Mouse (Mus musculus) bone marrow macrophage, adult 2 months (primary cell): Measurements from ENCODE around the gene Zcrb1.

Source experiments
- CTCF ChIP-seq: IDR thresholded peaks from 2 replicates; pipeline ENCODE4 v1.5.1; 2012; ENCODE audit warnings: low read depth, mild to moderate bottlenecking, low read length, moderate library complexity
- POLR2A ChIP-seq: IDR thresholded peaks from 2 replicates; pipeline ENCODE4 v1.6.1; 2012; ENCODE audit warnings: mild to moderate bottlenecking, low read depth, low read length, borderline replicate concordance

DNA sequence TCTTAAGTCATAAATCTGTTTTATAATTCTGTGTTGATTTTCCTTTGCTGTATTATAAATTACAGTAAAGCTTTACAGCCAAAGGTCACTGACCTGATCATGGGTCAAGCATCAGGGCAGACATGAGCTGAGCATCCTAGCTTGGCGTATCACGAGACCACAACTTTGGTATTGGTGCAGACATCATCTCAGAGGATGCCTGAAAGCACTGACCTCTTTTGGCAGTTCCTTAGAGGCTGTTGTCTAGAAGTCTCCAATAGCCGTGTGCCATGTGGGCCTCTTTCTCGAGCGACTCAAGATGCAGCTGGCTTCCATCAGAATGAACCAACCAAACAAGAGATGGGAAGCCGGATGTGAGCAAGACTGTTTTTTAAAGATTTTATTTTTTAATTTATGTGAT, 32.6 kb downstream of the Zcrb1 start:
- TF ChIP-seq CTCF = no peak
- no peak for TF ChIP-seq POLR2A
